Mouse (Mus musculus) urinary bladder, postnatal 14 days (tissue): ENCODE measurements around the gene Cadm1.

Experiments used
- DNase-seq: peaks from one replicate; pipeline ENCODE4 v3.0.0; 2021; ENCODE audit warnings: low spot score

Gene Cadm1

GRCm38 (mm10) chr9:47609443-47609842, 79.5 kb downstream of the Cadm1 start:
- no peak for DNase-seq

DNA sequence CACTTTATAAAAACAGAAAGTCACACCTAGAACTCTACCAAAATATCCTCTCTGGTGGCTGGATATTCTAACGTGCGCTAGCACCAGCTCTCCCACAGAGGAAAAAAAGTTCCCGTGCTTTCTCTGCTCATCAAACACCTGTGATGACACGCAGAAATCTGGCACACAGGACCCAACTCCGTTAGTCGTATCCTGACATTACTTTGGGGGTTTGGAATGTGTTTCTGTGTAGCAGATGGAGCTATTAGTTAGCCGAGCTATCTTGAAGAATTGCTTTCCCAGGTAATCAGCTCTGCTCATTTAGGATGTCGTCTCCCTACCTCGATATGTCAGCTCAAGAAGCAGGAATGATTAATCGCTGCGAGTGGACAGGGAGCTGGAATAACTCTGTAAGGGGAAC, 80.3 kb downstream of the Cadm1 start:
- DNase-seq = no peak

DNA sequence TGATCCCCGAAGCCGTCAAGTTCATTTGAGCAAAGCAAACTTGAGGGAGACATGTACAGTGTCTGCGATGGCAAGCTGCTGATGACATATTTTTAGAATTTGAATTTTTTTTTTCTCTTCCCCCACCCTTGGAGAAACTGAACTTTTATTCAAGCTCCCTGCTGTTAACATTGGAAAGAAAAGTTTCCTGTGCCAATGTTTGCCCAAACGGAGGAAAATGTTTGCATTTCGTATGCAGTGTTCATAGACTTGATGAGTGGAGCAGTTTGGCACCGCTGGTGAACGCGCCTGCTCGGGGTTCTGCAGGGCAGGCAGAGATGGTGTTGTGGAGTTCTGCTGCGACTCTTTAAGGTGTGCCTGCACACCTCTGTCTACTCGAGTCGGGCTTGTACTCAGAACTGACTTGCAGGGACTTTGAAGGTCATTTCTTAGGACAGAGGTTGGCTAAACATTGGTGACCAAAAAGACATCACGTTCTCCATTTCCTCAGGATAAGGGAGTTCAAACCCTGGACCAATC, 83.0 kb downstream of the Cadm1 start:
- DNase-seq = no peak

GRCm38 (mm10) chr9:47615049-47615448, 85.1 kb downstream of the Cadm1 start:
- DNase-seq = no peak

- no peak for DNase-seq
These were observed 86.4 kb downstream of the Cadm1 start for GRCm38 (mm10) chr9:47616391-47616790.

DNA sequence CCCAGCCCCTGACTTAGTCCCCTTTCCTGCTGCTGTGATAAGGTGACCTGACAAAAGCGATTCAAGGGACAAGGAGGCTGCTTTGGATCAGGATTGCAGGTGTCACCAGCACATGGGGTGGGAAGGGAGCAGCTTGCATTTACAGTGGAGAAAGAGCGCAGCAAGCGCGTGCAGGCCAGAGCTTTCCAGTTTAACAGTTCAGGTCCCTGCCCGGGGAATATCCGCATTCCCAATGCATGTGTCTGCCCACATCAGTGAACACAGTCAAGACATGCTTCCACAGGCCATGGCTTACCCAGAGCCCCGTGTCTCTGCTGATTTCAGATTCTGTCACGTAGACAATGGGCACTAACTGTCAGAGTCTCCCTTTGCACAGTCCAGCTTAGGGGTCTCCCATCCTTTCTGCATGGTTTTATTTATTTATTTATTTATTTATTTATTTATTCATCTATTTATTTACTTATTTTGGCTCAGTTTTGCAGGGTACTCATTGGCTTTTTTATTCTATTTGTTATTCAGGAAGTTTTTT, 89.6 kb downstream of the Cadm1 start:
- DNase-seq = peak; percentile 63

DNA sequence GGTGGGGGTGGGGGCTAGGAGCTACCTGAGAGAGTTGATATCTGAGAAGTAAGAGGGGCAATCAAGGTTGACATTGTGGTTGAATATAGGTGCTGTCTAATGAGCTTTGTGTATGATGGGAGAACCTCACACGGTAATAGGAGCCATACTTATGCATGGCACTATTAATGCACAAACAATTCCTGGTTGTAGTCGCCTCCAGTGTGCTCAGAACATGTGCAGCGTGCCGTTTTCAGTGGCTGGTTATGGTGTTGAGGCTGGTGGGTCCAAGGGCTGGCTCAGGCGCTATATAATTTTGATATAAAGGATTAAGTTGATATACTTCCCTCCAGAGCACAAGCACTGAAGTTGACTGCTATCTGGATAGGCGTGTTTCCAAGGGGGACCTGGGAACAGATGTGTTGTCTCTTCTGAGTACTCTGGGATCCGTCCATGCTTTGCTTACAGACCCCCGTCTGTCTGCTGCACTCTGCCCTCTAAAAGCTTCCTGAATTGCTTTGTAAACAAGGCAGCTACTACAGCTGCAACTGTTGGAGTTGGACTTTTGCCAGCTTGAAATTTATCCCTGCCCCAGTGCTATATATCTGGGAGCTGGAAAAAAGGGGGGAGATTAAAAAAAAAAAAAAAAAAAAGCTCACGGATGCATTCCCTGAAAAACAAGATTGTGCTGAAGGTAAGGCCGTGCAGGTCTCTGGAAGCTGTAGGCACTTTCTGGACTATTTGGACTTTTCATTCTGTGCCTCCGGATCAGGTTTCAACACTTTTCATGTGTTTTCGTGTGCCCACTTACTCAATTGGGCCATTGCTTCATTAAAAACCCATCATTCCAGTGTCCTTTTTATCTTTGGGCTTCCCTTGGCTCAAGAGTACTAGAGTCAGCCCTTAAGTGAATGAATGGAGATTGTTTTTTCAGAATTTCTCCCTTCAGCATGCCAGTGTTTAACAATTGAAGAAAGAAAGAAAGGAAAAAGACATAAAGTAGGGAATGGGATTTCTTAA, 93.8 kb downstream of the Cadm1 start:
- DNase-seq = no peak

DNA sequence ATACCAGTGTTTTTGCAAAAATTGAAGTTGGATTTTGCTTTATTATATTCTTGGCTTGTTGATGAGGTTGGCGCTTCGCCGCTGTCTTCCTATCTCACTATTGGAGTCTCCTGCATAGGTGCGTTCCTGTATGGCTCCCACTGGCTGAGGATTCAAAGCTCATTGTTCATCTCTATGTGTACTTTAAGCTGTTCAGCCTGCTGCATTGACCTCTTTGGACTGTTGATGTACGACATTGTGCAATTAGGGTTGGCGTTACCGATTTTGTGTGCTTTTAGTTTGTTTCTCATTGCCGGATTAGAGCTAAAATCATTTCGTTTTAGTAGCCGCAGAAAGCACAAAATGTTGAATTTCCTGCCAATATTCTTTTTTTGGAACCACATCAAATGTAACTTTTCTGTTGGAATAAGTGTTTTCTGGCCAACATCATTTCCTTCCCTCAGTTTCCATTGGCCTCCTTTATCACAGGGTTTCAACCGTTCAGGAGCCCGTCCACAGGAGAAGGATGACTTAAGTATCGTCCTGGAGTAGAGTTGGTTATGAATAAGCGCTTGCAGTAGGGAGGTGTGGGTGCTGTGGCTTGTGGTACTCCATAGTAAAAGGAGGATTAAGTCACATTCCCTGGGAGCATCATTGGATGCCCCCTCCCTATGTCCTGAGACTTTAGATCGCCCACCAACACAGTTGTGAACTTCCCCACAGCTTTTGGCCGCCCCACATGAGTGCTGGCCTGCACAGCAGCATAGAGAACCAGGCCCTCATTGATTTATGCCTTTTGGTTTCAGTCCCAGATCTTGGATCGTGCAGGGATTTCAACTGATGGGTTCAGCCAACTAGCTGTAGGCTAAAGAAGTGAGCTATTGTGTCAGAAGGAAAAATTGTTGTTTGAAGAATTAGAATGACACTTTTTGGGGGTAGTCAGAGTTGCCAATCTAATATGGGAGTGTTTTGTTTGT, 94.9 kb downstream of the Cadm1 start:
- peak; percentile 53 for DNase-seq

GRCm38 (mm10) chr9:47625621-47626210, 95.7 kb downstream of the Cadm1 start:
- DNase-seq = no peak

DNA sequence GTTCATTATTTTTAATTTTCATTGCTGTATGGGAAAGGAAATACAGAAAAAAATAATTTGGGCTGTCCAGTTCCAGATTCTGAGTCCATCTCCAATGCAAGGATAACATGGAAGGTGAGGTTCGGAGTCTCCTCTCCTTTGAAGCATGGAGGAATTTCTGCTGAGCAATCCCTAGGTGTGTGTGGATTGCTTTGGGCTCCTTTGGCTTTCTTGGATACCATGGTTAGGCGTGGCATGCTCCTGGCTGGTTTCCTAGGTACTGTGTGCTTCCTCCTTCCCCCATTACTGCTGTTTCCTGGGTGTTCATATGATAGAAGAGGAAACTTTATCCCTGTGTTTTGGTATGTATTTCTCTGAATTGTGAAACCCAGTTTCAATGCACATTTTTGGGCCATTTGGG, 98.0 kb downstream of the Cadm1 start:
- DNase-seq = no peak

DNA sequence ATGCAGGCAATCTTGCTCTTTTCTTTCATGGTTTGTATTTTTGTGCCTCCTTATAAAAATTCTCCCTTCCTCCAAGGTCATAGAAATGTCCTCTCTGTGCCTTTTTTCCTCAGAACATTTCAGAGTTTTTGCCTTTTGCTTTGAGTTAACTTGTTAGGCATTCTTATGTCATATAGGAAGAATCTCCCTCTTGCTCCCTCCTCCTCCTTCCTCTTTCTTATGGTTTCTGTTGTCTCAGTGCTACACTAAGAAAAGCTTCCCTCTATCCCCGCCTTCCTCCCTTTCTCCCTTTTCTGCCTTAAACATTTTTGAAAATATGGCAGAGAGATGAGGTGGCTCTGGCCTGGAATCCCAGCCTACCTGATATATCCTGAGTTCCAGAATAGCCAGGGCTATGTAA, 98.6 kb downstream of the Cadm1 start:
- no peak for DNase-seq

- no peak for DNase-seq
These were observed 104.7 kb downstream of the Cadm1 start for GRCm38 (mm10) chr9:47634695-47635094.

- no peak for DNase-seq
These were observed 112.7 kb downstream of the Cadm1 start for GRCm38 (mm10) chr9:47642663-47643062.

DNA sequence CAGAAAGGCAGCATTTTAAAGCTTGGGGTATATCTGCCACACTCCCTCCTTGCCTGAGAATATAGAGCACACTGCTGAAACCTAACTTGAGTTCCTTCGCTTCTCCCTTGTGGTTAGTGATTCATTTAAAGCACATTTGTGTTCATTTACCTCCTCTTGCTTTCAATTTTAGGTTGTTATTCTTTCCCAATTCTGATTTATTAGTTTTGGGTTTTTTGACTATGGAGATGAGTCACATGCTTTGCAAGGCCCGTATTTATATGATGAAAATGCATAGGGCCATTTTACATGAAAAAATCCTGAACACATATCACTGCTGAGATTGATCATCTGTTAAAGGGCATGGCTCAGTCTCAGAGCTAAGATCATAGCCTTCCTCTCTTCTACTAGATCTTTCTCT, 115.1 kb downstream of the Cadm1 start:
- no peak for DNase-seq

- no peak for DNase-seq
These were observed 121.5 kb downstream of the Cadm1 start for GRCm38 (mm10) chr9:47651431-47651830.

DNA sequence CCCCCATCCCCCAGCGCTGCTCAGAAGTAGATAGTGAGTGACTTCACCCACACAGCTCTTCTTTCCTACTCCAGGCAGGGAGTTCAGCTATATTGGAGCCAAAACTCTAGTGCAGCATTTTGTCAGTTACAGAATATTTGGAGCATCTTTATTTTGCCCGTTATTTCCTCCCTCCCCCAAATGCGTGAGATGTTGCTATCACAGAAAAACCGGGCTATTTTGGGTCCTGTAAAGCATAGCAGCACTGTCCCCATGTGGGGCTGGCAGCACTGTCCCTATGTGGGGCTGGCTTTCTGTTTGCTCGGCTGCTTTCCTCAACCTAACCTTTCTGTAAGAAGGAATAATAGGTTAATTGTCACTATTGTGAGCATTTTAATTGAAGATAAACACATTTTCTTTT, 122.2 kb downstream of the Cadm1 start:
- no peak for DNase-seq

- DNase-seq = no peak
These were observed 123.0 kb downstream of the Cadm1 start for GRCm38 (mm10) chr9:47652936-47653335.

GRCm38 (mm10) chr9:47659366-47660090, 129.6 kb downstream of the Cadm1 start:
- no peak for DNase-seq

DNA sequence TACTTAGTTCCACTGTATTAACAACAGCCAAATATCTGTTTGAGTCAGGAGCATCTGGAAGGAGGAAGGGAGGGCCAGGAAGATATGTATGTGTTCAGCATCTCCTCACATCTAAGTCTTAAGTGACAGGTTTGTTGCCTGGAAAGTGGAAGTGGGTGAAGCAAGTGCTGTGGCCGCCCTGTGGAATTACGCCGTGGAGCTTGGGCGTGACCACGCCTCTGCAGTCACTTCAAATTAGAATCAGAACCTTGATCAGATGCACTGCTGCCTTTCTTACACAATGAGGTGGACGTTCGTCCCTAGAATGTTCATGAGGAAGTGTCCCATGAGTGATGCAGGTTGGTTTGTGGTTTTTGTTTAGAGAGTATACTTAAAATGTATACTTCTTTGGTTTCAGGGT, 131.6 kb downstream of the Cadm1 start:
- DNase-seq = no peak

DNA sequence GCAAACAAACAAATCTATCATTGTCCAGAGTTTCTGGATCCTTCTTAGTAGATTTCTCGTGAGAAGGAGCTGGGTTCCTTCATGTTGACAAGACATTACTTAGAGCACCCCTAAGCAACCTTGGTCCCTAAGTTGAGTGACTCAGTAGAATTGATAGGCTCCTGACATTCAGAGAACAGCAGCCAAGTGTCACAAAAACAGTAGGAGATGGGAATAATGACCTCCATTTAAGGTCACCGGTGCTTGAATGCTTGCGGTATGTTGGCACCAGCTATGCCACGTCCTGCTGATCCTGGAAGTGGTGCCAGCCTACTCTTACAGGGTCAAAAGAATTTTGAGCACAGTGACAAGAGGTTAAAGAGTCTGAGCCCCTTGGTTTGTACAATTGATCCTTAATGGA, 139.2 kb downstream of the Cadm1 start:
- DNase-seq = no peak

DNA sequence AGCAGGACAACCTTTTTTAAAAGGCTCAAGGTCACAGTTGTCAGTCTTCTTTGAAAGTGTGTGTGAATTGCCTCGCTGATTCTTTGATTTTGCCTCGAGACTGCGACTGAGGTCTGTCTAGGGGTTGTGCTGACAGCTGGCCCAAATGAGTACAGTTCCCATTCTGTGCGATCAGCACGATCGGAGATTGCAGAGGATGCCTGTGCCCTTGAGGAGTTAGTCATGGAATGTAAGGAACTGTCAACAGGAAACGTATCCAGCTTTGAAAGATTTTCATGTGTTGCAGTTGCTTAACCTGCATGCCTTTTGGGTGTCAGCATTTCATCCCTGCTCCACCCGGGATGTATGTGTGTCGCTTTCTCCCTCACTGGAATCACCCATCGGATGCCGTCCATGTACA, 141.6 kb downstream of the Cadm1 start:
- DNase-seq = no peak
